Mouse (Mus musculus) liver, adult 2 months (tissue): ENCODE measurements at regions not wholly inside any gene's neighbourhood (a gene's known extent, or its start where the extent isn't known, plus 50 kb on each side); places are given as distances from the start of the nearest gene placed in this dataset.

Source experiments
- DNase-seq: peaks from one replicate; pipeline ENCODE4 v3.0.0-alpha.2; 2011; ENCODE audit warnings: low read depth, low spot score; ENCODE audit errors: extremely low read depth
- H3K27ac ChIP-seq: fragments of 200-500 bp; replicated peaks from 2 replicates; pipeline ENCODE4 v1.5.1; 2012; ENCODE audit warnings: low read depth, mild to moderate bottlenecking, control low read depth, inconsistent platforms, low read length; ENCODE audit not compliant: insufficient read depth
- H3K27me3 ChIP-seq: fragments of 200-500 bp; 2 replicates; pipeline ENCODE4 v1.6.1; 2012; ENCODE audit warnings: mild to moderate bottlenecking, moderate library complexity, low read length, inconsistent platforms; ENCODE audit not compliant: control insufficient read depth, insufficient read depth
- H3K36me3 ChIP-seq: fragments of 200-500 bp; 2 replicates; pipeline ENCODE4 v1.6.1; 2012; ENCODE audit warnings: low read length, inconsistent platforms; ENCODE audit not compliant: control insufficient read depth, insufficient read depth
- H3K4me1 ChIP-seq: fragments of 200-500 bp; 2 replicates; pipeline ENCODE4 v1.6.1; 2011; ENCODE audit warnings: low read length; ENCODE audit not compliant: control insufficient read depth, insufficient read depth
- H3K4me3 ChIP-seq: fragments of 200-500 bp; 2 replicates; pipeline ENCODE4 v1.5.1; 2011; ENCODE audit warnings: low read depth, mild to moderate bottlenecking, control low read depth, low read length, moderate library complexity; ENCODE audit not compliant: insufficient read depth
- H3K79me2 ChIP-seq: fragments of 200-500 bp; 2 replicates; pipeline ENCODE4 v1.6.1; 2012; ENCODE audit warnings: inconsistent platforms, mild to moderate bottlenecking, low read length, moderate library complexity; ENCODE audit not compliant: control insufficient read depth, insufficient read depth
- H3K9ac ChIP-seq: fragments of 200-500 bp; 2 replicates; pipeline ENCODE4 v1.6.1; 2012; ENCODE audit warnings: low read depth, mild to moderate bottlenecking, control low read depth, inconsistent platforms, low read length
- CTCF ChIP-seq: fragments of 200-500 bp; IDR thresholded peaks from 2 replicates; pipeline ENCODE4 v1.5.1; 2011; ENCODE audit warnings: low read depth, low read length, control low read depth
- POLR2A ChIP-seq: fragments of 200-500 bp; IDR thresholded peaks from 2 replicates; pipeline ENCODE4 v1.6.1; 2011; ENCODE audit warnings: low read length, control low read depth; ENCODE audit not compliant: insufficient read depth; ENCODE audit errors: extremely low read depth
- WGBS: fragments of 180-500 bp; shearing (Covaris S2); methylation state at CpG from one replicate; pipeline ENCODE4 v1.1.7; 2018; 5-methylcytosine and 5-hydroxymethylcytosine counted together

GRCm38 (mm10) chr16:64391440-64392197, 210.6 kb downstream of the Csnka2ip start:
- TF ChIP-seq CTCF: no peak
- no peak for TF ChIP-seq POLR2A
- no peak for DNase-seq
- Histone ChIP-seq H3K4me3 (no peak overlapping the region), H3K79me2 (no peaks in the 10 kb centered on the region), H3K27ac (no peak overlapping the region), H3K9ac (no peak overlapping the region), H3K4me1 (no peaks in the 10 kb centered on the region), H3K27me3 (no peaks in the 10 kb centered on the region), H3K36me3 (no peaks in the 10 kb centered on the region)
- WGBS: 69% methylated on average over 8 of the region's 8 CpGs

GRCm38 (mm10) chr16:64368608-64369399, 233.4 kb downstream of the Csnka2ip start:
- no peak for DNase-seq
- no peak for TF ChIP-seq POLR2A
- no peak for TF ChIP-seq CTCF
- 79% methylated on average over 13 of the region's 13 CpGs for WGBS

GRCm38 (mm10) chr16:64347940-64348339, 254.3 kb downstream of the Csnka2ip start:
- no peak for DNase-seq
- H3K79me2 ChIP-seq: no peaks in the 10 kb centered on the region
- no peaks in the 10 kb centered on the region for H3K36me3 ChIP-seq
- H3K27ac ChIP-seq: no peak overlapping the region
- no peaks in the 10 kb centered on the region for H3K27me3 ChIP-seq
- H3K4me1 ChIP-seq: no peaks in the 10 kb centered on the region
- 75% methylated on average over 10 of the region's 10 CpGs for WGBS
- no peak overlapping the region for H3K9ac ChIP-seq
- TF ChIP-seq CTCF: no peak
- TF ChIP-seq POLR2A: no peak
- no peak overlapping the region for H3K4me3 ChIP-seq

More at GRCm38 (mm10) chr16:64368608-64369399, 233.4 kb downstream of the Csnka2ip start:
- no peak overlapping the region for H3K27ac ChIP-seq
- no peak overlapping the region for H3K4me3 ChIP-seq
- H3K79me2 ChIP-seq: no peaks in the 10 kb centered on the region
- H3K36me3 ChIP-seq: no peaks in the 10 kb centered on the region
- no peak overlapping the region for H3K9ac ChIP-seq
- H3K27me3 ChIP-seq: no peaks in the 10 kb centered on the region
- H3K4me1 ChIP-seq: no peaks in the 10 kb centered on the region

GRCm38 (mm10) chr16:64332887-64333455, 269.2 kb downstream of the Csnka2ip start:
- Histone ChIP-seq H3K36me3 (no peaks in the 10 kb centered on the region), H3K27ac (no peak overlapping the region), H3K27me3 (no peaks in the 10 kb centered on the region), H3K79me2 (no peaks in the 10 kb centered on the region), H3K4me1 (no peaks in the 10 kb centered on the region), H3K9ac (no peak overlapping the region), H3K4me3 (no peak overlapping the region)
- no peak for DNase-seq
- WGBS: 79% methylated on average over 1 of the region's 1 CpGs
- no peak for TF ChIP-seq POLR2A
- no peak for TF ChIP-seq CTCF

- TF ChIP-seq CTCF (no peak), POLR2A (no peak)
- Histone ChIP-seq H3K27me3 (no peaks in the 10 kb centered on the region), H3K4me3 (no peak overlapping the region), H3K79me2 (no peaks in the 10 kb centered on the region), H3K4me1 (no peaks in the 10 kb centered on the region), H3K27ac (no peak overlapping the region), H3K9ac (no peak overlapping the region), H3K36me3 (no peaks in the 10 kb centered on the region)
- no peak for DNase-seq
- 89% methylated on average over 8 of the region's 8 CpGs for WGBS
Observed at GRCm38 (mm10) chr16:64332195-64332886, 269.9 kb downstream of the Csnka2ip start.
